Mouse (Mus musculus) testis, adult 2 months (tissue): ENCODE data around the gene Gm20890.
"Not testable (repeated sequence)": the region's sequence is repeated elsewhere in the genome, so short reads cannot be mapped to it uniquely, and the experiment has no call there.

Source experiments
- CTCF ChIP-seq: fragments of 200-500 bp; IDR thresholded peaks from 2 replicates; pipeline ENCODE4 v1.5.1; 2012; ENCODE audit warnings: low read depth, mild to moderate bottlenecking, inconsistent platforms, low read length, moderate library complexity; ENCODE audit not compliant: control insufficient read depth, insufficient read depth, insufficient replicate concordance
- POLR2A ChIP-seq: fragments of 200-500 bp; IDR thresholded peaks from 2 replicates; pipeline ENCODE4 v1.6.1; 2012; ENCODE audit warnings: low read depth, mild to moderate bottlenecking, inconsistent platforms, low read length, moderate library complexity; ENCODE audit not compliant: control insufficient read depth

- not testable (repeated sequence) for TF ChIP-seq CTCF, POLR2A
These were observed at the start of gene Gm20890 for GRCm38 (mm10) chrY:26776699-26777098.
